Mouse (Mus musculus) left cerebral cortex, postnatal 4 days (tissue): ENCODE data around the gene Ptprm. TPM values are rescaled to one million over a fixed set of nuclear protein-coding genes. Genes with fewer than 3 reads are reported as not detected.
A peak's percentile ranks its signal among the peaks of the same experiment; 100 is the strongest.

ENCODE experiments used
- DNase-seq: peaks from one replicate; pipeline ENCODE4 v3.0.0-alpha.2; 2022
- intact Hi-C: fragments of 180-260 bp; cut with DNase I; formaldehyde crosslinking; loops from one replicate; pipeline ENCODE4 v1.15.1; 2025
- microRNA-seq: library from miRNA; unstranded; fragments of <30 nt; microRNA quantifications from one replicate; pipeline ENCODE4 v1.2.0, GENCODE M21; 2022
- total RNA-seq, 2 experiments: library from RNA; stranded (reverse); gene quantifications; 2 replicates each; pipeline ENCODE4 v1.2.3; 2021

Gene Ptprm
- total RNA-seq, 2 experiments from 2014 or later = 39.6 to 43.9 TPM

DNA sequence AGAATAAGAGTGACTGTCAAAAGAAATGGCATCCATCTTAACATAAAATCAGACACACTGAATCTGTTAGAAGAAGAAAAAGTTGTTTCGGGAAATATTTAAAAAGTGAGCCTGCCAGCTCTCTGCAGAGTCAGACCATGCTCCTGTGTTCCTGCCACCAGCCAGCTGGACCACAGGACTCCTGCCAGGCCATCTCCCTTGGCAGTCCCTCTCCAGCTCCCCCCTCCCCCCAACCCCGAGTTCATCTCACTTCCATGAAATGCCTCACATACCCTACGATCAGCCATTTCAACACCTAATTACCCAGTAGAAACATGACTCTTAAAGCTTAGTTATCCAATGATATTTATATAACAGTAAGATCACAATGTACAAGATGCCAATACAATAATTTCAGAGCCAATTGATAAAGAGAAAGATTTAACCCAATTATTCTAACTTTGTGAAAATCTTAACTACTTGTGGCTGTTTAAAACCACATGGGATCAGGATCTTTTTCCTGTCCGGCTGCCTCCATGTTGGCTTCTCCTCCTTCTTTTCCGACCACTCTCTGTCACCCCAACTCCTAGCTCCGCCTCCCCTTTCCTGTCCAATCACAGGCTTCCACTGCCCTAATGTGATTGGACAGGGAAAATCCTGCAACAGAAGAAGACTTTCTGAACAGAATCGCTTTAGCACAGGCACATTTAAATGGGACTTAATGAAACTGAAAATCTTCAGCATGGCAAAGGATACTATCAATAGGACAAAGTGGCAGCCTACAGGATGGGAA lies 716.1 kb downstream of the Ptprm start:
- intact Hi-C loops = no loop called here
- DNase-seq = peak; percentile 60

GRCm38 (mm10) chr17:66619996-66620656 lies 734.1 kb downstream of the Ptprm start:
- DNase-seq = no peak
- intact Hi-C loops = no loop called here

DNA sequence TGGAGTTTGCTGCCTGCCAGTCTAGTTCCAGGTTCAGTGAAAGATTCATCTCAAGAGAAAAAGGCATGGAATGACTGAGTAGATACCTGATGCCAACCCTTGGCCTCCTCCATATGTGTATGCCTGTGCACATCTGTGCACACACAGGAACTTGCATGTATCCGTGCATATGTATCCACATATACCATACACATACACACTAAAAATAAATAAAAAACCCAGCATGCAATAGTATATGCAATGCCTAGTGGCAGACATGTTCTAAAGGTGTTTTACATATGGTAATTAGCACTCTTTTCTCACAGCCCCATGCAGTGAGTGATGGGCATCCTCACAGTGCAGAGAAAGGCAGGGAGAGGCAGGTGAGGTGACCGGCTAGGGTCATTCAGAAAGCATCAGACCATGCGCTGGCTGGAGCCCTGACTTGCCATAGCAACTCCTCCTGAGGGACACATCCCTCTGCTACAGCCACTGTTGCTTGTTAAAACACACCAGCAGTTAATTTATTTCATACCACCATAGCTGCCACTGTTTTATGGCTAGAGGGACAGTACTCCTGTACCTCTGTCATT lies 734.9 kb downstream of the Ptprm start:
- intact Hi-C loops = no loop called here
- DNase-seq = no peak

Small RNAs within 50 kb of the gene (microRNA-seq; reads per million reads assigned to microRNA genes)
- gene Mir5709 = not detected
